Mouse (Mus musculus) E14TG2a.4 (cell line): ENCODE results near the gene Dhx57.
"Not testable (repeated sequence)": the region's sequence is repeated elsewhere in the genome, so short reads cannot be mapped to it uniquely, and the experiment has no call there.

Experiments used
- H3K27me3 ChIP-seq: 2 replicates; pipeline ENCODE4 v1.6.1; 2014; ENCODE audit warnings: low read length, control low read depth; ENCODE audit not compliant: insufficient read depth
- H3K36me3 ChIP-seq: 2 replicates; pipeline ENCODE4 v1.6.1; 2014; ENCODE audit warnings: low read length, control low read depth; ENCODE audit not compliant: insufficient read depth
- H3K4me1 ChIP-seq: replicated peaks from 2 replicates; pipeline ENCODE4 v1.6.1; 2014; ENCODE audit warnings: low read depth, low read length, control low read depth
- H3K4me3 ChIP-seq: replicated peaks from 2 replicates; pipeline ENCODE4 v1.5.1; 2014; ENCODE audit warnings: mild to moderate bottlenecking, low read length
- H3K9me3 ChIP-seq: 2 replicates; pipeline ENCODE4 v1.6.1; 2014; ENCODE audit warnings: low read length, control low read depth
- CTCF ChIP-seq: conservative IDR thresholded peaks from 2 replicates; pipeline ENCODE4 v1.5.1; 2014; ENCODE audit warnings: low read length
- NANOG ChIP-seq: IDR thresholded peaks from 2 replicates; pipeline ENCODE4 v1.6.1; 2014; ENCODE audit warnings: borderline replicate concordance, low read length, mixed read lengths
- POU5F1 ChIP-seq: IDR thresholded peaks from 2 replicates; pipeline ENCODE4 v1.6.1; 2014; ENCODE audit warnings: low read length, borderline replicate concordance

Dhx57 gene

GRCm38 (mm10) chr17:80237475-80237874 lies 52.8 kb downstream of the Dhx57 start:
- peaks cover 37% of the 10 kb centered on the region for H3K4me1 ChIP-seq
- H3K9me3 ChIP-seq, result no peaks in the 10 kb centered on the region
- no peak overlapping the region for H3K4me3 ChIP-seq
- H3K27me3 ChIP-seq, result no peaks in the 10 kb centered on the region
- H3K36me3 ChIP-seq, result peaks cover 31% of the 10 kb centered on the region
- no peak for TF ChIP-seq NANOG

- Histone ChIP-seq H3K9me3 (no peaks in the 10 kb centered on the region), H3K4me3 (no peak overlapping the region), H3K4me1 (peaks cover 38% of the 10 kb centered on the region), H3K36me3 (peaks cover 24% of the 10 kb centered on the region), H3K27me3 (no peaks in the 10 kb centered on the region)
- TF ChIP-seq NANOG (no peak), POU5F1 (no peak), CTCF (no peak)
Measured at GRCm38 (mm10) chr17:80236805-80237204, 53.5 kb downstream of the Dhx57 start.

GRCm38 (mm10) chr17:80235477-80235876 lies 54.8 kb downstream of the Dhx57 start:
- no peaks in the 10 kb centered on the region for H3K9me3 ChIP-seq
- no peak for TF ChIP-seq POU5F1
- no peak for TF ChIP-seq NANOG
- TF ChIP-seq CTCF, result no peak
- peaks cover 22% of the 10 kb centered on the region for H3K36me3 ChIP-seq
- H3K27me3 ChIP-seq, result no peaks in the 10 kb centered on the region
- peaks cover 47% of the 10 kb centered on the region for H3K4me1 ChIP-seq
- no peak overlapping the region for H3K4me3 ChIP-seq

- Histone ChIP-seq H3K27me3 (no peaks in the 10 kb centered on the region), H3K4me1 (peaks cover 47% of the 10 kb centered on the region), H3K9me3 (no peaks in the 10 kb centered on the region), H3K36me3 (peaks cover 19% of the 10 kb centered on the region), H3K4me3 (no peak overlapping the region)
- TF ChIP-seq NANOG (no peak), POU5F1 (no peak), CTCF (no peak)
Measured at GRCm38 (mm10) chr17:80234376-80234775, 55.9 kb downstream of the Dhx57 start.

- no peaks in the 10 kb centered on the region for H3K9me3 ChIP-seq
- H3K4me3 ChIP-seq, result no peak overlapping the region
- H3K4me1 ChIP-seq, result peaks cover 47% of the 10 kb centered on the region
- H3K27me3 ChIP-seq, result no peaks in the 10 kb centered on the region
- TF ChIP-seq POU5F1 (no peak), NANOG (no peak), CTCF (no peak)
- peaks cover 19% of the 10 kb centered on the region for H3K36me3 ChIP-seq
Measured at GRCm38 (mm10) chr17:80233844-80234243, 56.4 kb downstream of the Dhx57 start.

GRCm38 (mm10) chr17:80229396-80229795 lies 60.9 kb downstream of the Dhx57 start:
- TF ChIP-seq POU5F1, result no peak
- no peak for TF ChIP-seq NANOG
- TF ChIP-seq CTCF, result no peak

GRCm38 (mm10) chr17:80225142-80225541 lies 65.1 kb downstream of the Dhx57 start:
- Histone ChIP-seq H3K4me3 (peak overlapping the region; percentile 87), H3K36me3 (peaks cover 42% of the 10 kb centered on the region), H3K4me1 (peaks cover 30% of the 10 kb centered on the region)
- H3K9me3 ChIP-seq, H3K27me3 ChIP-seq: not testable (repeated sequence)

More at GRCm38 (mm10) chr17:80229396-80229795, 60.9 kb downstream of the Dhx57 start:
- Histone ChIP-seq H3K4me3 (no peak overlapping the region), H3K27me3 (no peaks in the 10 kb centered on the region), H3K9me3 (no peaks in the 10 kb centered on the region), H3K4me1 (peaks cover 54% of the 10 kb centered on the region), H3K36me3 (peaks cover 51% of the 10 kb centered on the region)

GRCm38 (mm10) chr17:80224326-80225116 lies 65.8 kb downstream of the Dhx57 start, which contains the start of gene Gemin6:
Gemin6 (plus strand) TSS chr17:80224441.
- no peaks in the 10 kb centered on the region for H3K27me3 ChIP-seq
- H3K4me1 ChIP-seq, result peaks cover 30% of the 10 kb centered on the region
- peak within 1 kb of the TSS; percentile 87 for H3K4me3 ChIP-seq
- peaks cover 38% of the 10 kb centered on the region for H3K36me3 ChIP-seq
- no peaks in the 10 kb centered on the region for H3K9me3 ChIP-seq
- TF ChIP-seq NANOG, result no peak
- TF ChIP-seq CTCF, result no peak
- TF ChIP-seq POU5F1, result no peak

- H3K36me3 ChIP-seq, result peaks cover 31% of the 10 kb centered on the region
- TF ChIP-seq POU5F1, result no peak
- H3K9me3 ChIP-seq, result no peaks in the 10 kb centered on the region
- peaks cover 30% of the 10 kb centered on the region for H3K4me1 ChIP-seq
- H3K4me3 ChIP-seq, result peak overlapping the region; percentile 87
- H3K27me3 ChIP-seq, result no peaks in the 10 kb centered on the region
Measured at GRCm38 (mm10) chr17:80223829-80224228, 66.4 kb downstream of the Dhx57 start.
